Mouse (Mus musculus) forelimb bud, embryonic 11.5 days (tissue): Measurements from ENCODE around the gene Cib3.

Source experiments
- DNase-seq: peaks from one replicate; pipeline ENCODE4 v3.0.0-alpha.2; 2012; ENCODE audit warnings: low read depth, low spot score

Cib3 gene

GRCm38 (mm10) chr8:72212751-72213150 is at the start of gene Cib3:
TSS of gene Cib3 (minus strand) at chr8:72212837.
- no peak for DNase-seq

- DNase-seq: no peak
These were observed 49.2 kb upstream of the Cib3 start for GRCm38 (mm10) chr8:72261872-72262271.

- DNase-seq: no peak
These were observed 48.8 kb upstream of the Cib3 start for GRCm38 (mm10) chr8:72261431-72261830.

GRCm38 (mm10) chr8:72261019-72261418 is 48.4 kb upstream of the Cib3 start:
- DNase-seq: peak; percentile 72

GRCm38 (mm10) chr8:72260585-72260984 is 47.9 kb upstream of the Cib3 start:
- DNase-seq: no peak

GRCm38 (mm10) chr8:72259862-72260261 is 47.2 kb upstream of the Cib3 start:
- DNase-seq: no peak

- DNase-seq: no peak
These were observed 45.2 kb upstream of the Cib3 start for GRCm38 (mm10) chr8:72257902-72258238.

- DNase-seq: peak; percentile 25
These were observed 44.7 kb upstream of the Cib3 start for GRCm38 (mm10) chr8:72257171-72257901.

- DNase-seq: no peak
These were observed 32.0 kb upstream of the Cib3 start for GRCm38 (mm10) chr8:72244610-72245009.

- DNase-seq: no peak
These were observed 29.6 kb upstream of the Cib3 start for GRCm38 (mm10) chr8:72242226-72242625.

GRCm38 (mm10) chr8:72240951-72241350 is 28.3 kb upstream of the Cib3 start:
- no peak for DNase-seq

GRCm38 (mm10) chr8:72240403-72240763 is 27.7 kb upstream of the Cib3 start:
- DNase-seq: no peak

- DNase-seq: peak; percentile 99
These were observed 27.1 kb upstream of the Cib3 start, which contains the start of gene Ap1m1 for GRCm38 (mm10) chr8:72239499-72240402. TSS of gene Ap1m1 (plus strand) at chr8:72240018.

GRCm38 (mm10) chr8:72222656-72223055 is 10.0 kb upstream of the Cib3 start:
- no peak for DNase-seq

GRCm38 (mm10) chr8:72220758-72221157 is 8.1 kb upstream of the Cib3 start:
- no peak for DNase-seq

- peak; percentile 99 for DNase-seq
These were observed 7.1 kb upstream of the Cib3 start, which contains the start of gene Fam32a for GRCm38 (mm10) chr8:72219541-72220363. TSS of gene Fam32a (plus strand) at chr8:72219730.

GRCm38 (mm10) chr8:72218781-72219540 is 6.3 kb upstream of the Cib3 start:
- no peak for DNase-seq

- no peak for DNase-seq
These were observed 3.2 kb upstream of the Cib3 start for GRCm38 (mm10) chr8:72215871-72216270.

GRCm38 (mm10) chr8:72215060-72215459 is 2.4 kb upstream of the Cib3 start:
- DNase-seq: peak; percentile 11

GRCm38 (mm10) chr8:72213536-72213935 is 899 bp upstream of the Cib3 start, which contains the start of gene Gm11034:
TSS of gene Gm11034 (minus strand) at chr8:72213636.
- no peak for DNase-seq

GRCm38 (mm10) chr8:72211846-72212245 is 791 bp downstream of the Cib3 start:
- DNase-seq: no peak
